Mouse (Mus musculus) cerebellum, adult 9-11 months (tissue): ENCODE data around the gene Atp13a1.
A peak's percentile ranks its signal among the peaks of the same experiment; 100 is the strongest.

Source experiments
- DNase-seq: peaks from one replicate; pipeline ENCODE4 v3.0.0; 2022

Atp13a1 gene

DNA sequence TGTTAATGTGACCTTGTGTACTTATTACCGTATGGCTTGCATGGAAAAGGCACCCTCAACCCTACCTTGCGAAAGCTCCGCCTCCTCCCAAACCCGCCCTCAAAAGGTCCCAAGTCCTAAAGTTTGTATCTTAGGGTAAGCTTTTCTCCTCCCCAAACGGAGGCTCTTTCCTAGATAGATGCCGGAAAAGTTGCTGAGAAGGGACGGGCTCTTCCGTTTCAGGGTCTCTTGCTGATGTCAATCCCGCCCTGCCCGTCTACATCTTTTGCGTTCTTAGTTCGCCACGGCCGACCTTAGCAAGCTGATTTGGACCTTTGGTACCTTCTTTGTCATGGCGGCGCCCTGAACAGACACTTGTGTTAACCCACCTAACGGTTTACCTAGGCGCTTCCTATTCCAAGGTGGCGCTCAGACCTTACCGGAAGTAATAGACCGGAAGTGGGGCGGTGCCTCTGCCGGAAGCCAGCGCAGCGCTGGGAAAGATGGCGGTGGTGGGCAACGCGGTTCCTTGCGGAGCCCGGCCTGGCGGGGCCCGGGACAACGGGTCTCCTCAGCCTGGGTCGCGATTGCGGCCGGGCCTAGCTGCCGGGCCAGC lies at the start of gene Atp13a1, which contains the start of gene Zfp866:
TSS of gene Atp13a1 (plus strand) at position 391 of the 595 bp plus-strand sequence.
TSS of gene Zfp866 (minus strand) at position 406 of the 595 bp plus-strand sequence.
- peak; percentile 90 for DNase-seq

GRCm38 (mm10) chr8:69741231-69741630 lies 49.7 kb upstream of the Atp13a1 start:
- no peak for DNase-seq

DNA sequence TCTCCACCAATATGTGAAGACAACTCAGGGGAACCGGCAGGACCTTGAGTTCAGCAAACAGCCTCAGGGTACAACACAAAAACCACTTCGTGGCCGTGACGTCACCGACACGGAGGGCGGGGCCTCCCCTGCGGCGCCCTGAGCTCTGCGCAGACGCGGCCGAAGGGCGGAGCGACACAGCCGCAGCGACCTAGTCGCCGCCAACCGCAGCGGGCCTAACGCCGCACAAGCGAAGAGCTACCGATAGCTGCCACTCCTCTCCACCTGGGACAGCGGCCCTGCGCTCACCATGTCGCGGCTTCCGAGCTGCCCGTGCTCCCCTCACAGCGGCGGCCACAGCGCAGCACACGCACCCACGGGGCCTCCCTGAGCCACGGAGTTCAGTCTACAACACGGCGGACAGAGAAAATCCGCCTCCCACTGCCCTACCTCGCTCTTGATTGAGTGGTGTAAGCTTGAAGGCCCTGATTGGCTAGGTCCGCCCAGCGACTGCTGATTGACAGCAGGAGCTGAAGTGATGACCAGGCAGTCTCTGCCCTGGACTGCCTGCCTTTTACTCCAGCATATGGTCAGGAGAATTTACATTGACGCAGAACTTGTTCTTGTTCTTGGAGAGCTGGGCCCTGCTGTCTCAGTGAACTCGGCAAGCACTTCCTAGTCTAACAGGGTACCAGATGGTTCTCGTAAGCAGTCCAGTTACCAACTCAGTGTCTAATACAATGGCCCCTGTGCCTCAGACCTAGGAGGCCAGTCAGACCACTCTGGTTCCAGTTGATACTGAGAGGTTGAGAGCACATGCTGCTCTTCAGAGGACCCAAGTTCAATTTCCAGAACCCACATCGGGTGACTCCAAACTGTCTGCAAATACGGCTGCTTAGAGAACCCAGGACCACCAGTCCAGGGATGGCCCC lies 41.2 kb upstream of the Atp13a1 start, which contains the start of gene Zfp963:
TSS of gene Zfp963 (minus strand) at position 427 of the 911 bp plus-strand sequence.
- peak; percentile 96 for DNase-seq

GRCm38 (mm10) chr8:69752437-69752836 lies 38.5 kb upstream of the Atp13a1 start:
- no peak for DNase-seq

DNA sequence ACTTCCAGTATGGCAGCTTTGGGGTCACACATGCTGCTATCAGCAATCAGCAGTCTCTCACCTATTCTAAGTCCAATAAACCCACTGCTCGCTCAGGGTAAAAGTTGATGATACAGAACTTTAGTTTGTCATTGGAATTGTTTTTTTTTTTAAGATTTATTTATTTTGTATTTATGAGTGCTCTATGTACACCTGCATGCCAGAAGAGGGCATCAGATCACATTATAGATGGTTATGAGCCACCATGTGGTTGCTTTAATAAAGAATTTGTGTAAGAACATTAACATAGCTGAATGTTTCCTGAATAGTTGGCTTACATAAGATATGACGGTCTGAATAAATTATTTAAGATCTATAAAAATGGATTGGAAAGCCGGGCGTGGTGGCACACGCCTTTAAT lies 32.6 kb upstream of the Atp13a1 start:
- no peak for DNase-seq

DNA sequence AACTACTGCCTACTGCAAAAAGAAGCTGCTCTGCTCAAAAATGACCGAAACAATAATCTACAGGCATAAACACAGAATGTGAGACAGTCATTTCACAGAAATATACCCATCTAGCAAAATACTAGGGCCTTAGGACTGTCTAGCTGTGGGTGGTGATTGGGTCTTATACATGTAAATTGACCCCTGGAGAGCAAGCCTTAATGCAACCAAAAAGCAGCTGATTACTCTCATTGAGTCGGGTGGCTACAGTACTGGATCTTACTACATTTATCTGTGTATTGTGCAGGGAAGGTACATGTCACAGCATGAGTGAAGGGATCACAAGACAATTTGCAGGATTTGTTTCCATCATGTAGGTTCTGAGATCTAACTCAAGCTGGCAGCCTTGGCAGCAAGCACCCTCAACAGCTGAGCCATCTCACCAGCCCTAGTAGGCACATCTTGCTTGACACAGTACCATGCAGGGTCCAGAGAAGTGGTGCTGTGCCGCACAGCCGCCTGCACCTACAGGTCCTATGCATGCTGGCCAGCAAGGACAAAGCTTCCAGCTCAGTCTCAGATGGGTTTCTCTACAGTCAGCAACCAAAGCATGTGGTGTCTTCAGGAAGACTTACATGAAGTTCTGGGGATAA lies 29.0 kb upstream of the Atp13a1 start:
- DNase-seq = no peak

DNA sequence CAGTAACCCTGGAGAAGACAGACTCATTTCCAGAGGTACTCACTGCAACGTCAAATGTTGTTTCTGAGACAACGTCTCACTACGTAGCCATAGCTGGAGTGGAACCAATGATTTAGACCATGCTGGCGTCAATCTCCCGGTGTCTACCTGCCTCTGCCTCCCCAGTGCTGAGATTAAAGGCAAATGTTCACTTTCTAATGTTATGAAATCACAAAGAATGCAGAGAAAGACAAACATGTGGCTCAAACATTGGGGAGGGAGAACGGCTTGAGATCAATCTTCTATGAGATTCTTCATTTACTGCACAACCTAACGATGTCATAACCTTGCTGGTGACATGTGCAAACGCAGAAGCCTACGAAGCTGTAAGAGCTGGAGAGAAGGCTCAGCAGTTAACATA lies 19.7 kb upstream of the Atp13a1 start:
- DNase-seq = no peak

DNA sequence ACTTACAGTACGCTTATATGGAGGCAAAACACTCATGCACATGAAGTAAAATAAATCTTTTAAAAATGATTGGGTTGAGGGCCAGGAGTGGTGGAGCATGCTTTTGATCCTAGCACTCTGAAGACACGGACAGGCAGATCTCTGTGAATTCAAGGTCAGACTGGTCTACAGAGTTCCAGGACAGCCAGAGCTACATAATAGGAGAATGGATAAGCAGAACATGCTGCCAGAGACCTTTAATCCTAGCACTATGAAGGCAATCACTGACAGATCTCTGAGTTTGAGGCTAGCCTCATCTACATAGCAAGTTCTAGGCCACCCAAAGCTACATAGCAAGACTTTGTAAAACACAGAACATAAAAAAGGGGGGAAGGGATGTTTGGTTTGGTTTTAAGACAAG lies 18.9 kb upstream of the Atp13a1 start:
- DNase-seq = no peak

DNA sequence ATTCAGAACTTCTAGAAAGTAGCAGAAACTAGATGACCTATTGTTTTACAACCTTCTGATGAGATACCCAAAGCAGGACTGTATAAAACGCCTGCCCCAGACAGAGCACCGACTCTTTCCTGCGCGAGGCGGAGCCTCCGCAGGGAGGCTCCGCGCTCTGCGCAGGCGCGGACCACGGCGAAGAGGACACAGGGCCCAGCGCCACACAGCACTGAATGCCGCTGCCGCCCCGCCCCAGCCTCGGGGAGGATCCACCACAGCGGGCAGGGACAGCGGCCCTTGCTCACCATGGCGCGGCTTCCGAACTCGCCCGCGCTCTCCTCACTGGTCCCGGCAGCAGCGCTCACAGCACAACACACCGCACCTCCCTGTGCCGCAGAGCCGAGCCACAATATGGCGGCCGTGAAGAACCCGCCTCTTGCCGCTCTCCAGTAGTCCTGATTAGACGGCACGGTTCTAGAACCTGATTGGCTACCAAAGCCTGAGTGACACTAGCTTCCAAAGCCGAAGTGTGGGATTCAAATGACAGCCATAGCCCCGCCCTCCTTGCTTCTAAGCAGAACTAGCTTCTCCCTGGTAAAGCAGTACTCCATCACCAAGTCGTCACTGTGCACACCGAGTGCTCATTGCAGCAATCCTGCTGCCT lies 16.3 kb upstream of the Atp13a1 start, which contains the start of gene Gm20422:
TSS of gene Gm20422 (minus strand) at position 384 of the 646 bp plus-strand sequence.
- DNase-seq = peak; percentile 95

DNA sequence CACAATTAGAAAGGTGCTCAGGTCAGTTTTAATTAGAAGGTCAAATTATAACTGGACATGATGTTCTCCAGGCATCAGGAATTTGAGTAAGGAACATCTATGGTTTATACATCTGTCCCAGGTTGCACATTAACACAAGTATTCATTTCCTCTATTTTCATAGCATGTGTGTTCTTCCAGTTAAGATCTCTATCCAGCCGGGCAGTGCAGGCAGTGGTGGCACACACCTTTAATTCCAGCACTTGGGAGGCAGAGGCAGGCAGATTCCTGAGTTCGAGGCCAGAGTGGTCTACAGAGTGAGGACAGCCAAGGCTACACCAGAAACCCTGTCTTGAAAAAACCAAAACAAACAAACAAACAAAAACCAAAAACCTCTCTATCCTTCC lies 15.8 kb upstream of the Atp13a1 start:
- DNase-seq = no peak

DNA sequence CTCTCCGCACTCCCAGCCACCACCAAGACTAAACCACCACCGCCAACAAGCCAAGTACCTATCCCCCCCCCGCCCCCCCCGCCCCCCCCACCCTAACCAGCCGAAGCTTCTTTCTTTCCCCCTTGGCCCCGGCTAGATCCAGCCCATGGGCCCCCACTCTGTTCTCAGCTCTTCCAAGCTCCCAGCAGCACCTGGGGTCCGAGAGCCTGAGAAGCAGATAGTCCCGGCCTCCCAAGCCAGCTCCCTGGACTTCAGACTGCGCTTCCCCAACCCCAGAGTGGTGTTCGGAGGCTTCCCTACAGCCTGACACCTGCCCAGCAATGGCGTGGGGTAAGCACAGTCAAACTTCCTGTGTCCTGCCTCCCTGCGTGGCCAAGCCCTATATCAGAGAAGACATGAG lies 13.9 kb upstream of the Atp13a1 start:
- DNase-seq = no peak

DNA sequence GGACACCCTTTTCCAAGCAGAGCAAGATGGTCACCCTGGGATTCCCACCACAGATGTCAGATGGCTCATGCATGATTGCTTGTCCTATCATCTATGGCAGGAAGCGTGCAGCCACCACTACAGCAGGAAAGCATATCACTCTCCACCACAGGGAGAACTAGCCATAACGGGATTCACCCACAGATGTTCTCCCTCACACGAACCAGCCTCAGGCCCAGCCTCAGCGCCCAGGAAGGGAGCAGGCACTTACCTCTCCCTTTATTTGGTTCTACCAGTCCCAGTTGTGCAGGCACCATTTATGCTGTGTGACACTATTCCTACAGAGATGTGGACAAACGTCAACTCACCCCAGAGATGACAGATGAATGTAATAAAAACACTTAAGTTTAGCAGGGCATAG lies 1.9 kb upstream of the Atp13a1 start:
- DNase-seq = no peak

- no peak for DNase-seq
These were observed 1.2 kb upstream of the Atp13a1 start for GRCm38 (mm10) chr8:69789731-69790130.

DNA sequence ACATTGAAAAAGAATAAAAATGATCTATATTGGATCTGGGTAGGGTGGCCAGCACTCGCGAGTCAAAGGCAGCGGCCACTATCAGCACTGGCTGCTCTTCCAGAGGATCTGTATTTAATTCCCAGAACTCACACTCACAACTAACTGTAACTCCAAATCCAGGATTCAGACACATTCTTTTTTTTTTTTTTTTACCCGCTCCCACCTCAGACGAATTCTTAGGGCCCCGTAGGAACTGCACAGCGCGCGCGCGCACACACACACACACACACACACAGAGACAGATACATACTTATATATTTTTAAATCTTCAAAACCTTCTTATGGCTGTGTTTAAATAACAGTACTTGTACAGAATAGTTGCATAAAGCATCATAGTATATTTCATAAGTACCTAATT lies 599 bp upstream of the Atp13a1 start:
- DNase-seq = no peak

DNA sequence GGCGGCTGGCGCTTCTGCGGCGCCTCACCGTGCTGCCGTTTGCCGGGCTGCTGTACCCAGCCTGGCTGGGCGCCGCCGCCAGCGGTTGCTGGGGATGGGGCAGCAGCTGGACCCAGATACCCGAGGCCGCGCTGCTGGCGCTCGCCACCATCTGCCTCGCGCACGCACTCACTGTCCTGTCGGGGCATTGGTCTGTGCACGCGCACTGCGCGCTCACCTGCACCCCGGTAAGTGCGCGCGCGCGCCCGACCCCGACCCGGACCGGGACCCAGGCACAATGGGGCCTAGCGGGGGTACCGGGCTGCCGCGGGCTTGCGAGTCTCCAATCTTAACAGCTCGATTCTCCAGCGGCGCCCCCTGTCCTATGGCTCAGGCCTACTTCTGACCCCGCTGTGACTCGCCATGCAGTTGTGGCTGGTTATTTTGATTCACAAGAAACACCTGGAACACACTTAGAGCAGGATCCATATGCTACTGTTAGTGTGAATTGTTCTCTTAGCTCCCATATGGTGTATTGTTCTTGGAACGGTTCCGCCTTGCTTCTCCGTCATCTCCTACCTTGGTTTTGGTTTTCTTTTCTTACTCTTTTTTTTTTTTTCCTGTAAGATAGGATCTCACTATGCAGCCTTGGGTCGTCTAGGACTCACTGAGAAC lies 579 bp downstream of the Atp13a1 start:
- peak; percentile 69 for DNase-seq

DNA sequence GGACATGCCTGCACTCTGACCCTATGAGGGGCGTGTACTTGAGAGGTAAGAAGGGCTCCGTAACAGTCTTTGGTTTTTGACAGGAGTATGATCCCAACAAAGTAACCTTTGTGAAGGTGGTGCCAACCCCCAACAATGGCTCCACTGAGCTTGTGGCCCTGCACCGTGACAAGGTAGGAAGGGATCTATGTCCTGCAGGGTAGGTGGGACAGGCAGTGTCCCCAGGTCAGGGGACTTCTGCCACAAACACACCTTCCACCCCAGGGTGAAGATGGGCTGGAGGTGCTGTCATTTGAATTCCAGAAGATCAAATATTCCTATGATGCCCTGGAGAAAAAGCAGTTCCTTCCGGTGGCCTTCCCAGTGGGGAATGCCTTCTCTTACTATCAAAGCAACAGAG lies 2.7 kb downstream of the Atp13a1 start:
- DNase-seq = no peak

DNA sequence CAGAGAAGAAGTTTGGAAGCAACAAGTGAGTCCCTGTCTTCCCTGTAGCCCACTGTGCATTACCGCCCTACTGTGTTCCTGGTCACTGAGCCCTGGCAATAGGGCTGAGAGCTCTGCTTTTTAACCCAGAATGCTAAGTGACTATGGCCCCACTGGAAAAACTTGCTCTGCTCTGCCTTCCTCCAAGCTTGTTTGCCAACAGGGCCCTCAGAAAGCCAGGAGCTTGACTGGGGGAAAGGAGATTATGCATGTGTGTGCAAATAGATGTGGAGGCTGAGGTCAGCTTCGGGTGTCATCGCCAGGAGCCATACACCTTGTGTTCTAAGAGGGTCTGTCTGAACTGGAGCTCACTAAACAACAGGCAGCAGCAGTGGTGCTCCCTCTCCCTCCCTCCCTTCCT lies 3.1 kb downstream of the Atp13a1 start:
- DNase-seq = no peak

GRCm38 (mm10) chr8:69794901-69795300 lies 3.9 kb downstream of the Atp13a1 start:
- DNase-seq = no peak

DNA sequence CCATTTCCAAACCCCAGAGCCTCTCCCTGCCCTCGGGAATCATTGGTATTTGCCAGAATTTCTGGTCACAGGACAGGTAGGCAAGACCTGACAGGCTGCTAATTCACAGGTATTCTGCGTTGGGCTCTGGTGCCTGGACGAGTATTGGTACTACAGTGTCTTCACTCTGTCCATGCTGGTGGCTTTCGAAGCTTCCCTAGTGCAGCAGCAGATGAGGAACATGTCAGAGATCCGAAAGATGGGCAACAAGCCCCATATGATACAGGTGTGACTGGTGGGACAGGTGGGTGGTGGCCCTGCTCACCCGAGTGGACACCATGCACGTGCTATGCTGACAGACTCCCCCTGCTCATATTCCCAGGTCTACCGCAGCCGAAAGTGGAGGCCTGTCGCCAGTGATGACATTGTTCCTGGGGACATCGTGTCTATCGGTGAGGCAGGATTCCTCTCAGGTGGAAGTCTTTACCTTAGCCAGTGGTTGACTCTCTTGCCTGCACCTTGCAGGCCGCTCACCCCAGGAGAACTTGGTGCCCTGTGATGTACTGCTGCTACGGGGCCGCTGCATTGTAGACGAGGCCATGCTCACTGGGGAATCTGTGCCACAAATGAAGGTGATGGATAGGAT lies 5.9 kb downstream of the Atp13a1 start:
- no peak for DNase-seq

GRCm38 (mm10) chr8:69797661-69798060 lies 6.7 kb downstream of the Atp13a1 start:
- no peak for DNase-seq

- DNase-seq = no peak
These were observed 8.3 kb downstream of the Atp13a1 start for GRCm38 (mm10) chr8:69799261-69799660.

GRCm38 (mm10) chr8:69799946-69800345 lies 9.0 kb downstream of the Atp13a1 start:
- no peak for DNase-seq
